Mouse (Mus musculus) cerebellum, adult (tissue): Measurements from ENCODE around the gene Olfr1410.

ENCODE experiments used
- ATAC-seq: cut with Nextera tagmentation; 2 replicates; pipeline ENCODE4 v1.9.2; 2017; ENCODE audit warnings: mild to moderate bottlenecking, moderate library complexity, mixed read lengths; ENCODE audit not compliant: insufficient number of reproducible peaks, low FRiP score, low TSS enrichment

Olfr1410 gene

DNA sequence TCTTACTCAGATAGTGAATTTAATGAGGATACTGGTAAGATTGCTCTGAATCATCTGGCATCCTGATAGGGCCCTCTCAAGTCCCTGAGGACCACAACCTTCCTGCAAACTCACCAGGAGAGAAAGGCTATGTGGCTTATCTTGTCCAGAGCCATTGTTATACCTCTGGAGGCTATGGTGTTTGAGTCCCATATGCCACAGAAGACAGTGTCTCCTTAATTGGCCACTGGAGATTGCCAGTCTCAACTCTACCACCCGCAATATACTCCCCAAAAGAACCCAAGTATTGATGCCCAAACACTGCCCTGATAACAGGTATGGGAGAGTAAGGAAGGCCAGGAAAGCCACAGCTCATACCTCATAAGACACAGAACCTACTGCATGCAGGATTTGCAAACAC lies at the start of gene Olfr1410:
Gene Olfr1410 (plus strand): TSS at position 301 of the 400 bp plus-strand sequence.
- ATAC-seq = no peak

DNA sequence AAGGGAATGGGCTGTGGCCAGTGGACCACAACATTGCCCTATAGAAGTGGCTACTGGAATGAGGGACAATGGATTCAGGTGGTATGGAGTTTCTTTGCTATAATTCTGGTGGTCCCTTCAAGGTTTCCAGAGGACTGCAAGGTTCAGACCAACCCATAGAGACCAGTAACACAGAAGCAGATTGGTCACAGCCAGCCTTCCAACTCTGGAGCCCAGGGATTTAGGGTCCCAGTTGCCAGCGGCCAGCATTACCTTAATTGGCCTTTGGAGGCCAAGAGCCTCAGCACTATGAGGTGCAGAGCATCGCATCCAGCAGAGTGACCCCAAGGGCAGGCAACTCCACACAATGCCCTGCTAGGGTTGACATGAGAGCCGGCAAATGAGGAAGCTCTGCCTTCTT lies 34.6 kb upstream of the Olfr1410 start, which contains the start of gene Olfr1413:
Gene Olfr1413 (plus strand): TSS at position 301 of the 400 bp plus-strand sequence.
- no peak for ATAC-seq

- ATAC-seq = no peak
Measured at GRCm38 (mm10) chr1:92585479-92585878, 20.1 kb upstream of the Olfr1410 start, which contains the start of gene Olfr1412. Gene Olfr1412, plus strand, starts transcription at chr1:92585779.

DNA sequence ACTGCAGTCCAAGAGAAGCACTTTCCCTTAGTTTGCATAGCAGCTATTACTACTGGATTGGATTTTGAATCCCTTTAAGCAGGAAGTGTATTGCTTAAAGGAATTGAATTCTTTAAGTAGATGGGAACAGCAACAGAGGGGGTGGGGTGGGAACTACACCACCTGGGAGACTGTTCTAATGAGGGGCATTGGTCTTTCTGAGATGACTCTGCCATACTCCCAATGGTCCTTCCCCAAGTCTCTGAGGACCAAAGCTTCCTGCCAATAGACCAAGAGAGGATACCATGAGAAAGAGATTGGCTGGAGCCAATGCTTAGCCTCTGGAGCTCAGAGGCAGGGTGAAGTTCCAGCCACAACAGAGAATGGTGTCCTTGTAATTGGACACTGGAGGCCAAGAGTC lies 11.5 kb upstream of the Olfr1410 start, which contains the start of gene Olfr1411:
Gene Olfr1411 (plus strand): TSS at position 301 of the 400 bp plus-strand sequence.
- no peak for ATAC-seq

GRCm38 (mm10) chr1:92596019-92596418 lies 9.6 kb upstream of the Olfr1410 start:
- no peak for ATAC-seq

- no peak for ATAC-seq
Measured at GRCm38 (mm10) chr1:92607711-92608110, 2.1 kb downstream of the Olfr1410 start.

DNA sequence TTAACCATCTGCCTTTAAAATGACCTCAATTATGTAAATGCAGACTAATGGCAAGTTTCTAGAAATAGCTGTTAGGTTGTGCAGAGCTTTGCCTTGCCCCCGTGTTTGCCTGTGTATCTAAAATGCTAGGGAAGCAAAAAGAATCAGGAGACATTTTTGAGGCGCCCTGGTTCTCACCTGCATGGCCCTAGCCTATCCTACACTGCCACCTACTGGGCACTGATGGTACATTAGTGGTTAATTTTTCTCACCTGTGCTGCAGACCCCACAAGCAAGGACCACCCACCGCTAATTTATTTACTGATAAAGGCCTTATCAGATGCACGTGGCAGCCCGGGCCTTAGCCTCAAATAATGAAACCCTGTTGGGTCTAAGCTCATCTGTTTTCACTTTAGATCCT lies 5.4 kb downstream of the Olfr1410 start:
- no peak for ATAC-seq

DNA sequence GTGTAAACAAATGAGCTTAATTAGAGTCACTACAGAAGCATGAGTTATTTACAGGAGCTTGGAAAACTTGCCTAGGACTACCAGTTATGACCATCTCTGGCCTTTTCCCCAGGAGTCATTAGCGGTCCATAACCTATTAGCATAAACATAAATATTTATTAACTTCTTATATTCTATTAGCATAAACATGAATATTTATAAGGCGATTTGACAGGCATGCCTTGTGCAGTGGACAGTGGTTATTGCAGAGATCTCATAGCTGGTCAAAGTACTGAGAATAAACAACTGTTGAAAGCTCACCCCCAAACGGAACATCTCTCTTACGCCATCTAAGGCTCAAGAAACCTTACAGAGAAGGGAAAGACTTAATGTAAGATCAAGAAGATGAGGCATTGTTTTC lies 7.6 kb downstream of the Olfr1410 start:
- no peak for ATAC-seq

GRCm38 (mm10) chr1:92614516-92614915 lies 8.9 kb downstream of the Olfr1410 start:
- ATAC-seq = no peak

GRCm38 (mm10) chr1:92616046-92616445 lies 10.5 kb downstream of the Olfr1410 start:
- ATAC-seq = no peak

DNA sequence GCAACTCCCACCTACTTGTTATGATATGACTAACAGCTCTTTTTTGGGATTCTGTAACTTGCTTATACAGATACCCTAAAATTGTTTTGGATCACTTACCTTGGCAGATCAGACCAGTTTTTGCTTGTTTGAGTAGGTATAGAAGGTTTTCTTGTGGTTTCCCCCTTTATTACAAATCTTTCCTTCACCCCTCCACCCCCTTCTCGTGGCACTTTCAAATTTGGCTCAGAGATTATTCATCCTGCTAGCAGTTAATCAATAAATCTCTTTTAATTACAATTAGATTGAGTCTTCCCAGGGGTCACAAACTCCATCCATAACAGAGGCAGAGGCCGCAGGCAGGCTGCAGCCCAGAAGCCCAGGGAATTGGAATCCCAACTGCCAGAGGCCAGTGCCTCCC lies 11.9 kb downstream of the Olfr1410 start, which contains the start of gene Olfr12:
Gene Olfr12 (plus strand): TSS at position 301 of the 400 bp plus-strand sequence.
- ATAC-seq = no peak

- ATAC-seq = no peak
Measured at GRCm38 (mm10) chr1:92618360-92618759, 12.8 kb downstream of the Olfr1410 start.

- no peak for ATAC-seq
Measured at GRCm38 (mm10) chr1:92628227-92628626, 22.6 kb downstream of the Olfr1410 start.

DNA sequence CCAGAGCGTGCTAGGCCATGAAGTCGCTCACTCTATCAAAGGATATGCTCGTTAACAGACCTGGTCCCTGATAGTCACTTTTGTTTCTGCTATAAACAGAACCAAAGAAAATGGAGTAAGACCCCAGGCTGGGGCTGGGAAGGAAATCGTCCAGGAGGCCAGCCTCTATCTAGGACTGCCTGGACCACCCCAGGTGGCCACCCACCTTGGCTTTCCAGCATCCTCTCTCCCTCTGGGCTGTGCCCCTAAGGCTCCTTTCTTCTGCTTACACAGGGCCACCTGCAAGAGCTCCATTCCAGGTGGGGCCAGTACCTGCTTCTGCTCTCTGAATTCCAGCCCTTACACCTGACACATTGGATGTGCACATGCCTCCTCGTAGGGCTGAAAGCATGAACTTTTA lies 26.6 kb downstream of the Olfr1410 start:
- ATAC-seq = no peak

GRCm38 (mm10) chr1:92632948-92633347 lies 27.4 kb downstream of the Olfr1410 start:
- ATAC-seq = no peak

DNA sequence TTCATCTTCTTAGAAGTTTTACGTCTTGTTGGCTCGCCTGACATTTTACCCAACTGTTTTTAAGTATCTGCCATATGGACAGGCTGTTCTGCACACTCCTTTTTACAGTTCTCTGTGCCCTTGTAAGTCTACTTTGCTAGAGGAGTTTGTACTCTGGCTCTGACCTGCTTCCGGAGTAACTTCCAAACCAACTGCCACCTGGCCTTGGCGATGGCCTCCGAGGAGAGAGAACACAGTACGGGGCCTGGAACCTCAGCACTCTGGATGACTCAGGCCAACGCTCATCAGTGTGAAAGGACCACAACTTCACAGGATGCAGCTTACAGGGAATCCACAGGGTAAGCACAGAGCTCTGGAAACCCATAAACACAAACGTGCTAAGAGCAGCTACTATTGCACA lies 28.1 kb downstream of the Olfr1410 start:
- no peak for ATAC-seq

GRCm38 (mm10) chr1:92634569-92634968 lies 29.0 kb downstream of the Olfr1410 start:
- no peak for ATAC-seq

- no peak for ATAC-seq
Measured at GRCm38 (mm10) chr1:92634976-92635599, 29.5 kb downstream of the Olfr1410 start.

DNA sequence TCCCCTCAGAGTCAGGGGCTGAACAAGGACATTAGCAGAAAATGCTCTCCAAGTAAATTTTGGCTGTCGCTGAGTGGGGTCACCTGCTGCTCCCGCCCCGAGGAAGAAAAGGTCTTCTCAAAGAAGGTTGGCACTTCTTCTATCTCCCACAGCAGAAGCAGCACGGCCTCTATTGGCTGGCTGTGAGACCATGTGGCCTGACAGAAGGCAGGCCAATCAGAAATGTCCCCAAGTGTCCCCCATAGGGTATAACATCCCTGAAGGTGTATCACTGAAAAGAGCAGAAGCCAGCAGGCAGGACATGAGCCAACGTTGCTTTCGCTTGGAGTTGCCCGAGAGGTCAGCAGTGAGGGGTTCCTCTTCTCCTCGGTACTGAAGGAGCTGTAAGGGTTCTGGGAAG lies 30.4 kb downstream of the Olfr1410 start:
- no peak for ATAC-seq

DNA sequence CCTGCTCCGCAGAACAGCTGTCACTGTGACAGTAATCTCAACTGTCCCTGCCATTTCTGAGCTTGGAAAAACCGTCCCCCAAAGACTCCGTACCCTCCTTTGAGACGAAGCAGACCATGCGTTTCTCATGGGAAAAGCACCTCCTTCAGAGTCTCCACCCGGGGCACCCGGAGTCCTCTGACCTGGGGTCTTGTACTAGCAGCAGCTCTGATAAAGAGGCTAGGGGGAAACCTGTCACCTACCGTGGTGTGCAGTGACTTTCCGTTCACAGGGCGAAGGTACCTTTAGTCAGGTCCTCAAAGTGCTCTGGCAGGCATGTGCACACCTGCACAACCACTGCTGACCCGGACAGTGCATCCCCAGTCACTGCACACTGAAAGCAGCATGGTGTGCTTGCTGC lies 31.1 kb downstream of the Olfr1410 start:
- ATAC-seq = no peak

DNA sequence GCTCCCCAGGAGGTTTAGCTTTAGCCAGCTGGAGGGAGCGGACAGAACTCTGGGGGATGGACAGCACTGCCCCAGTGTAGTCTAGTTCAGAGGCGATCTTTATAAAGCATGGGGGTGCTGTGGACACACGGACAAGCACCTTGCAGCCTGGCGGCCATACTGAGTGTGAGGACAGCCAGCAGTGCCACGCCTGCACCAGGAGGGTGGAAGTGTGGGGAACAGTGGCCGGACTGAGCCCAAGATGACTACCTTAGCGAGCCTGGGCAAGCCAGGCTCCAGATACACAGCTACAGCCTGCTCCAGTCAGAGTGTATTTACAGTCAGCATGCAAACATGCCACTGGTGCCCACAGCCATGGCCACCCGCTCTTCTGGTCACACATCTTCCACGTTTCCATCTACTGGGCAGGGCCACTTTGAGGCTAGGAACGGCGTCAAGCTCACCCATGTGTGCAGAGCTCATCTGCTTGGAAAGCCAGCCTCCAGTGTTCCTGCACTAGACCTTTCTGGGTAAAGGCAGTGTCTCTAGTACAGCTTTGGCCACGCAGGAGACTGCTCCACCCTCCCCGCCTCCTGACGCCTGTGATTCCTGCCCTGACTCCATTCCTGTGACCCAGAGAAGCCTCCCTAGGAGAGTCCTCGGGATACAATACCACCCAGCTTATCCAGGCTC lies 32.1 kb downstream of the Olfr1410 start:
- no peak for ATAC-seq

GRCm38 (mm10) chr1:92638181-92638580 lies 32.6 kb downstream of the Olfr1410 start:
- ATAC-seq = no peak
